Mouse (Mus musculus) gastrocnemius, postnatal 36 days (tissue): ENCODE data around the gene Fev. TPM values are rescaled to one million over a fixed set of nuclear protein-coding genes. Genes with fewer than 3 reads are reported as not detected.

ENCODE experiments used
- DNase-seq, 2 experiments: peaks; one replicate each; pipeline ENCODE4 v3.0.0; 2022
- intact Hi-C: fragments of 180-260 bp; cut with DNase I; formaldehyde crosslinking; loops from one replicate; pipeline ENCODE4 v1.15.1; 2025
- long read RNA-seq, 2 experiments: library from polyadenylated mRNA; stranded (forward); transcript quantifications; one replicate each; pipeline ENCODE4 v2.0.0; 2021
- total RNA-seq, 2 experiments: library from RNA; stranded (reverse); gene quantifications; 2 replicates each; pipeline ENCODE4 v1.2.3; 2021

Gene Fev
- not detected for total RNA-seq
- long read RNA-seq, experiment 1, result 0 reads
- long read RNA-seq, experiment 2, result 0 reads

- intact Hi-C loops, result no loop called here
- no peak for DNase-seq
These were observed at the start of gene Fev for GRCm38 (mm10) chr1:74885369-74886042. Gene Fev (minus strand): TSS chr1:74885419.

- intact Hi-C loops, result no loop called here
- DNase-seq, result no peak
These were observed 42.5 kb upstream of the Fev start for GRCm38 (mm10) chr1:74927621-74928296.

GRCm38 (mm10) chr1:74926721-74927120, 41.5 kb upstream of the Fev start:
- no peak for DNase-seq
- intact Hi-C loops, result no loop called here

GRCm38 (mm10) chr1:74924464-74924863, 39.2 kb upstream of the Fev start:
- no peak for DNase-seq
- intact Hi-C loops, result no loop called here

GRCm38 (mm10) chr1:74915706-74916105, 30.5 kb upstream of the Fev start:
- DNase-seq, result no peak
- intact Hi-C loops, result no loop called here

GRCm38 (mm10) chr1:74902191-74902590, 17.0 kb upstream of the Fev start:
- no peak for DNase-seq
- intact Hi-C loops, result no loop called here

GRCm38 (mm10) chr1:74901686-74902085, 16.5 kb upstream of the Fev start:
- no peak for DNase-seq
- intact Hi-C loops, result no loop called here

- intact Hi-C loops, result no loop called here
- DNase-seq, result no peak
These were observed 15.4 kb upstream of the Fev start for GRCm38 (mm10) chr1:74900341-74901285.

GRCm38 (mm10) chr1:74898656-74899431, 13.6 kb upstream of the Fev start:
- intact Hi-C loops, result no loop called here
- DNase-seq, result no peak

GRCm38 (mm10) chr1:74897976-74898375, 12.8 kb upstream of the Fev start:
- no peak for DNase-seq
- intact Hi-C loops, result no loop called here

GRCm38 (mm10) chr1:74894966-74895365, 9.7 kb upstream of the Fev start:
- peak in 1 of 2 experiments; percentile 42 for DNase-seq
- intact Hi-C loops, result no loop called here

GRCm38 (mm10) chr1:74893134-74893855, 8.1 kb upstream of the Fev start, which contains the start of gene Cryba2:
Gene Cryba2 (minus strand): TSS chr1:74893143.
- DNase-seq, result no peak
- intact Hi-C loops, result no loop called here

GRCm38 (mm10) chr1:74892351-74893133, 7.3 kb upstream of the Fev start:
- DNase-seq, result no peak
- intact Hi-C loops, result no loop called here

- no peak for DNase-seq
- intact Hi-C loops, result no loop called here
These were observed 6.3 kb upstream of the Fev start for GRCm38 (mm10) chr1:74891513-74891912.

- intact Hi-C loops, result no loop called here
These were observed 750 bp downstream of the Fev start for GRCm38 (mm10) chr1:74884196-74885141.

GRCm38 (mm10) chr1:74883441-74883840, 1.8 kb downstream of the Fev start:
- intact Hi-C loops, result no loop called here
- no peak for DNase-seq

More at GRCm38 (mm10) chr1:74884196-74885141, 750 bp downstream of the Fev start:
- no peak for DNase-seq

GRCm38 (mm10) chr1:74882828-74883227, 2.4 kb downstream of the Fev start:
- intact Hi-C loops, result no loop called here
- no peak for DNase-seq
